ENCODE assay signal across 30 mouse cellular contexts in the genomic region with DNA sequence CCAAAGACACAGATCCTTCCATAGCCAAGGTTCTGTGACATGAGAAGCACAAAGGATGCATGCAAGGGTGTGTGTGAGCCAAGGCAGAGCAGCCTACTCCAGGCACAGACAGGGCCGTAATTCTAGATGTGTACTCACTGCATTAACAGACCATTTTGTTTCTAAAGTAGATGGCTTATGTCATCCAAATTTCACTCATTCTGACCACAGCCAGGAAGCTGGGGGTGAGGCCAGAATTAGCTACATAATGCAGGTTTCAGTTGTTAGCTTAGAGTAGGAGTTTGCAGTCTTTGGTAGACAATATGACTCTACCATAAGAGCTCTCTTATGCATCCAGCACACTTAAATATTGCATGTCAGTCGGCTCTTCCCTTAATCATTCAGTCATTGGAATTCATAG. TPM values are rescaled to one million over a fixed set of nuclear protein-coding genes. Genes with fewer than 3 reads are reported as not detected.
DNase-seq lines count a peak whose midpoint lies in the region; ATAC-seq lines count a peak whose summit lies in the region.
"Had no signal": no experiment of that assay in that cellular context is flagged by ENCODE, and none has a peak within 500 bp of the region (broad histone marks: within the 10 kb centered on the region; RNA-seq: fewer than 3 reads in every experiment).

No protein-coding gene starts in this region.

- no peaks in the 10 kb centered on the region for H3K9me3 ChIP-seq in embryonic facial prominence, embryonic 14.5 days (ENCODE audit: control insufficient read depth, low read length)
- no peaks in the 10 kb centered on the region for H3K9me3 ChIP-seq in embryonic facial prominence, embryonic 10.5 days
- no peaks in the 10 kb centered on the region for H3K9me3 ChIP-seq in megakaryocyte, embryonic 14.5 days
- H3K9me3 ChIP-seq: embryonic facial prominence, embryonic 12.5 days; heart, embryonic 15.5 days; intestine, embryonic 15.5 days; limb, embryonic 13.5 days; liver, embryonic 13.5 days; midbrain, embryonic 15.5 days; neural tube, embryonic 13.5 days had no signal

- H3K27me3 ChIP-seq in embryonic facial prominence, embryonic 14.5 days (replicated peaks; ENCODE audit: control insufficient read depth, insufficient read depth, low read length): no peaks in the 10 kb centered on the region
- H3K27me3 ChIP-seq in embryonic facial prominence, embryonic 10.5 days (replicated peaks; ENCODE audit: low read depth, poor library complexity, severe bottlenecking): no peaks in the 10 kb centered on the region
- no peaks in the 10 kb centered on the region for H3K27me3 ChIP-seq in megakaryocyte, embryonic 14.5 days (replicated peaks)
- H3K27me3 ChIP-seq: embryonic facial prominence, embryonic 12.5 days; heart, embryonic 15.5 days; intestine, embryonic 15.5 days; limb, embryonic 13.5 days; liver, embryonic 13.5 days; midbrain, embryonic 15.5 days; neural tube, embryonic 13.5 days had no signal

- peaks cover 17% of the 10 kb centered on the region for H3K4me1 ChIP-seq in embryonic facial prominence, embryonic 14.5 days (ENCODE audit: control insufficient read depth, insufficient read depth, low read length)
- H3K4me1 ChIP-seq in embryonic facial prominence, embryonic 10.5 days: no peaks in the 10 kb centered on the region
- H3K4me1 ChIP-seq in megakaryocyte, embryonic 14.5 days: peaks cover 72% of the 10 kb centered on the region
- H3K4me1 ChIP-seq: liver, embryonic 13.5 days; midbrain, embryonic 15.5 days; neural tube, embryonic 13.5 days had no signal

- peaks cover 55% of the 10 kb centered on the region for H3K36me3 ChIP-seq in embryonic facial prominence, embryonic 14.5 days (ENCODE audit: control insufficient read depth, insufficient read depth, low read length)
- peaks cover 31% of the 10 kb centered on the region for H3K36me3 ChIP-seq in embryonic facial prominence, embryonic 10.5 days (replicated peaks)
- peaks cover 87% of the 10 kb centered on the region for H3K36me3 ChIP-seq in megakaryocyte, embryonic 14.5 days (replicated peaks; ENCODE audit: low read length)
- H3K36me3 ChIP-seq: midbrain, embryonic 15.5 days had no signal

- WGBS in embryonic facial prominence, embryonic 14.5 days: 92% methylated on average over 2 of the region's 2 CpGs
- 93% methylated on average over 2 of the region's 2 CpGs for WGBS in embryonic facial prominence, embryonic 10.5 days

- ATAC-seq in embryonic facial prominence, embryonic 14.5 days (ENCODE audit: low read depth): 0 out of 2 replicates have a peak, but pooled peaks have one; percentile 26
- ATAC-seq in common myeloid progenitor, adult 5-6 weeks (replicated peaks; ENCODE audit: low read depth, poor library complexity, severe bottlenecking): peak; percentile 72
- ATAC-seq: forebrain, embryonic 14.5 days; intestine, embryonic 15.5 days; midbrain, embryonic 15.5 days had no signal

- DNase-seq in embryonic facial prominence, embryonic 14.5 days (ENCODE audit: low spot score): no peak
- DNase-seq in embryonic facial prominence, embryonic 10.5 days (ENCODE audit: low spot score): no peak
- peak; percentile 46 for DNase-seq in CD4-positive helper T cell, adult 2 months (ENCODE audit: low read depth, low spot score)
- no peak for DNase-seq in cerebellum, adult 11-12 months
- DNase-seq in adrenal gland, postnatal 36 days: no peak
- DNase-seq in thymus, postnatal 14 days: no peak
- DNase-seq: adrenal gland, postnatal 10 days; cerebellum, adult 9-11 months; gastrocnemius, postnatal 14 days; heart, postnatal 36 days; kidney, adult 9 months; kidney, postnatal 25 days; liver, embryonic 13.5 days; lung, adult 2 months; lung, postnatal 14 days; right cerebral cortex, adult 18-20 months; right cerebral cortex, postnatal 4 days; thymus, postnatal 25 days had no signal

- H3K9ac ChIP-seq in embryonic facial prominence, embryonic 14.5 days (ENCODE audit: low read depth, low read length): no peak overlapping the region
- H3K9ac ChIP-seq: embryonic facial prominence, embryonic 12.5 days; heart, embryonic 15.5 days; hindbrain, embryonic 14.5 days; intestine, embryonic 15.5 days; limb, embryonic 13.5 days; liver, embryonic 13.5 days; midbrain, embryonic 15.5 days; neural tube, embryonic 13.5 days had no signal

- H3K4me3 ChIP-seq in embryonic facial prominence, embryonic 14.5 days (ENCODE audit: low read depth, low read length): no peak overlapping the region
- no peak overlapping the region for H3K4me3 ChIP-seq in embryonic facial prominence, embryonic 10.5 days
- peak overlapping the region; percentile 73 for H3K4me3 ChIP-seq in megakaryocyte, embryonic 14.5 days (replicated peaks)
- H3K4me3 ChIP-seq: embryonic facial prominence, embryonic 12.5 days; erythroblast, embryonic 14.5 days; heart, embryonic 15.5 days; intestine, embryonic 15.5 days; layer of hippocampus, adult 2 months; limb, embryonic 13.5 days; liver, embryonic 13.5 days; midbrain, embryonic 15.5 days; neural tube, embryonic 13.5 days had no signal

- no peak overlapping the region for H3K4me2 ChIP-seq in embryonic facial prominence, embryonic 14.5 days (ENCODE audit: low read depth, low read length)
- H3K4me2 ChIP-seq: embryonic facial prominence, embryonic 12.5 days; heart, embryonic 15.5 days; hindbrain, embryonic 14.5 days; intestine, embryonic 15.5 days; limb, embryonic 13.5 days; liver, embryonic 13.5 days; midbrain, embryonic 15.5 days; neural tube, embryonic 13.5 days had no signal

- no peak overlapping the region for H3K27ac ChIP-seq in embryonic facial prominence, embryonic 14.5 days (replicated peaks; ENCODE audit: low read depth, low read length)
- no peak overlapping the region for H3K27ac ChIP-seq in embryonic facial prominence, embryonic 10.5 days (replicated peaks)
- H3K27ac ChIP-seq: embryonic facial prominence, embryonic 12.5 days; heart, embryonic 15.5 days; hindbrain, embryonic 14.5 days; intestine, embryonic 15.5 days; layer of hippocampus, adult 2 months; limb, embryonic 13.5 days; liver, embryonic 13.5 days; midbrain, embryonic 15.5 days; neural tube, embryonic 13.5 days had no signal

RNA-seq across cellular contexts. Expression of gene S100a10, which starts 7.5 kb away (rescaled TPM):
- polyA plus RNA-seq in embryonic facial prominence, embryonic 14.5 days (2014; fragmentation: Nextera tagmentation; extraction: Ambion mirVana): 687 and 752 TPM in 2 replicates
- 118 and 146 TPM in 2 replicates for polyA plus RNA-seq in embryonic facial prominence, embryonic 10.5 days (2016; fragmentation: Nextera tagmentation; extraction: Ambion mirVana)
- total RNA-seq in common myeloid progenitor, adult 5-6 weeks (2017): 282 and 405 TPM in 2 replicates
- 22.4 and 116 TPM in 2 replicates for polyA plus RNA-seq in megakaryocyte, embryonic 14.5 days (2012; ENCODE audit: insufficient read depth, low replicate concordance)
- total RNA-seq in adrenal gland, postnatal 36 days (2021): 100 to 1,000 TPM; 166 to 192 TPM

RNA-seq across cellular contexts. Expression of gene S100a11, which starts 42.1 kb away (rescaled TPM):
- 1,533 and 1,735 TPM in 2 replicates for polyA plus RNA-seq in embryonic facial prominence, embryonic 14.5 days (2014; fragmentation: Nextera tagmentation; extraction: Ambion mirVana)
- 351 and 395 TPM in 2 replicates for polyA plus RNA-seq in embryonic facial prominence, embryonic 10.5 days (2016; fragmentation: Nextera tagmentation; extraction: Ambion mirVana)
- total RNA-seq in common myeloid progenitor, adult 5-6 weeks (2017): 45.4 and 46.0 TPM in 2 replicates
- polyA plus RNA-seq in megakaryocyte, embryonic 14.5 days (2012; ENCODE audit: insufficient read depth, low replicate concordance): 4.3 and 39.4 TPM in 2 replicates
- 100 to 1,000 TPM; 207 to 231 TPM for total RNA-seq in adrenal gland, postnatal 36 days (2021)
